Mouse (Mus musculus) midbrain, embryonic 13.5 days (tissue): ENCODE data around the gene Erg. TPM values are rescaled to one million over a fixed set of nuclear protein-coding genes. Genes with fewer than 3 reads are reported as not detected.

ENCODE experiments used
- ATAC-seq: fragments of 200-750 bp; cut with Nextera tagmentation; 2 replicates; pipeline ENCODE4 v1.8.0; 2017; ENCODE audit warnings: mild to moderate bottlenecking, moderate TSS enrichment, moderate library complexity
- H3K27ac ChIP-seq: fragments of 300-500 bp; sonication (generic); 2 replicates; pipeline ENCODE4 v1.5.1; 2015; ENCODE audit warnings: inconsistent platforms, mild to moderate bottlenecking, moderate library complexity
- H3K27me3 ChIP-seq: fragments of 300-500 bp; sonication (generic); 2 replicates; pipeline ENCODE4 v1.6.1; 2015; ENCODE audit warnings: mild to moderate bottlenecking, inconsistent platforms
- H3K36me3 ChIP-seq: fragments of 300-500 bp; sonication (generic); 2 replicates; pipeline ENCODE4 v1.6.1; 2015; ENCODE audit warnings: mild to moderate bottlenecking, inconsistent platforms
- H3K4me1 ChIP-seq: fragments of 300-500 bp; sonication (generic); replicated peaks from 2 replicates; pipeline ENCODE4 v1.6.1; 2015; ENCODE audit warnings: inconsistent platforms
- H3K4me2 ChIP-seq: fragments of 300-500 bp; sonication (generic); replicated peaks from 2 replicates; pipeline ENCODE4 v1.6.1; 2015; ENCODE audit warnings: moderate library complexity, mild to moderate bottlenecking, inconsistent platforms
- H3K4me3 ChIP-seq: fragments of 300-500 bp; sonication (generic); replicated peaks from 2 replicates; pipeline ENCODE4 v1.5.1; 2015; ENCODE audit warnings: mild to moderate bottlenecking, inconsistent platforms
- H3K9ac ChIP-seq: fragments of 300-500 bp; sonication (generic); replicated peaks from 2 replicates; pipeline ENCODE4 v1.6.1; 2015; ENCODE audit warnings: mild to moderate bottlenecking, inconsistent platforms
- H3K9me3 ChIP-seq: fragments of 300-500 bp; sonication (generic); 2 replicates; pipeline ENCODE4 v1.6.1; 2016; ENCODE audit warnings: mild to moderate bottlenecking, inconsistent platforms
- WGBS: fragments of 180-500 bp; shearing (Covaris S2); methylation state at CpG from one replicate; pipeline ENCODE4 v1.1.7; 2015; 5-methylcytosine and 5-hydroxymethylcytosine counted together
- polyA plus RNA-seq: library from polyadenylated mRNA; unstranded; fragments of >200 nt; fragmentation: Nextera tagmentation; extraction: Ambion mirVana; gene quantifications from 2 replicates; pipeline ENCODE4 v1.2.1, GENCODE M21; 2015

The Erg gene
- polyA plus RNA-seq, 1 experiment from 2014 or later: 1.5 TPM

DNA sequence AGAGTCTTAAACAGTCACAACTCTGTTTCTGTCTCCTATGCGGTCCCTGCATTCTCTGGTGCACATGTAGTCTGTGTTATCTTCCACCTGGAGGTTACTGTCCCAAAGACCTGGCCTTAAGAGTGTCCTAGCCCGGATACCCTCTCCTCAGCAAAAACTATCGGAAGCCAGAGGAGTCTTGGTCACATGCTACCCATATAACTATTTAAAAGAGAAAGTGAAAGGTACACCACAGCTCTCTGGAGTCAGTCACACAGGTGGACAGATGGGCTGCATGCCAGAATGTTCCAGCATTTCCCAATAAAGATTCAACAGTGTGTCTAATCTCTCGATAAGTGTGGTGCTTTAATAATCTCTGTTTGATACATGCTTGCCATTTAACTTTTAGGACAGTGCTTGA, 7.1 kb downstream of the Erg start:
- no peaks in the 10 kb centered on the region for H3K36me3 ChIP-seq
- 92% methylated on average over 4 of the region's 4 CpGs for WGBS
- H3K4me1 ChIP-seq: no peaks in the 10 kb centered on the region
- ATAC-seq: no peak
- H3K4me2 ChIP-seq: no peak overlapping the region
- H3K4me3 ChIP-seq: no peak overlapping the region
- no peaks in the 10 kb centered on the region for H3K9me3 ChIP-seq
- no peak overlapping the region for H3K9ac ChIP-seq
- no peak overlapping the region for H3K27ac ChIP-seq
- H3K27me3 ChIP-seq: peaks cover 18% of the 10 kb centered on the region

DNA sequence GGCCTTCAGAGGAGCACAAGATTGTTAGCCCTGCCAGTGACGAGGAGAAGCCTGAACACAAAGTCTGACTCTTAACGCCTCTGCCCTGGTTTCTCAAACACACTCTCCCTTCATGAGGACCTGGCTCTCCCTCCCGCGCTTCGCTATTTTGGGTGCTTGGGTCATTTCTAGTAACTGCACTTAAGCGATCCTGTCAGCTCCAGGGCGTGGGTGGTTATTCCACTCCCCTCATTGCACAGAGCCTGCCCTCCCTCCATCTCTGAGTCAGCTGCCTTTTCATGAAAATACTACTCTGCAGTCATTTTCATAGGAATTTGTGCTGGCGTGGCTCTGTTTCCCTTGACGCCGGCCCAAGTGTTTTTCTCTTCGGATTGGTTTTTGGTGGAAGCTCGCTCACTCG, 13.2 kb downstream of the Erg start:
- Histone ChIP-seq H3K4me1 (no peaks in the 10 kb centered on the region), H3K27me3 (no peaks in the 10 kb centered on the region), H3K27ac (no peak overlapping the region), H3K9me3 (no peaks in the 10 kb centered on the region), H3K4me2 (no peak overlapping the region), H3K4me3 (no peak overlapping the region), H3K36me3 (no peaks in the 10 kb centered on the region), H3K9ac (no peak overlapping the region)
- WGBS: 82% methylated on average over 13 of the region's 13 CpGs
- ATAC-seq: no peak

DNA sequence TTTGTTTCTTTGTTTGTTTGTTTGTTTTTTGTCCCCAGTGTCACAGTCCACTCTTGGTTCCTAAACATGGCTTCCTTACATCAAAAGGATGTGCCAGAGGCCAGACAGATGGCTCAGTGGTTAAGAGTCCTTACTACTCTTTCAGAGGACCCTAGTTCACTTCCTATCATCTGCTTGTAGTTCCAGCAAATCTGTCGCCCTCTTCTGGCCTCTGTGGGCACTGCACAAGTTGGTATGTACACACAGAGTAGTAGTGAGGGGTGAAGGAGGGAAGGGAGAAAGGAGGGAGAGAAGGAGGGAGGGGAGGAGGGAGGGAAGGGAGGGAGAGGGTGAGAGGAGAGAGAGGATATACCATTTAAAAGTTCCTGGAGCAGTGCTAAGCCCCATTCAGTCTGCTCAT, 15.8 kb downstream of the Erg start:
- 9% methylated on average over 1 of the region's 1 CpGs for WGBS
- Histone ChIP-seq H3K4me1 (no peaks in the 10 kb centered on the region), H3K9ac (no peak overlapping the region)

DNA sequence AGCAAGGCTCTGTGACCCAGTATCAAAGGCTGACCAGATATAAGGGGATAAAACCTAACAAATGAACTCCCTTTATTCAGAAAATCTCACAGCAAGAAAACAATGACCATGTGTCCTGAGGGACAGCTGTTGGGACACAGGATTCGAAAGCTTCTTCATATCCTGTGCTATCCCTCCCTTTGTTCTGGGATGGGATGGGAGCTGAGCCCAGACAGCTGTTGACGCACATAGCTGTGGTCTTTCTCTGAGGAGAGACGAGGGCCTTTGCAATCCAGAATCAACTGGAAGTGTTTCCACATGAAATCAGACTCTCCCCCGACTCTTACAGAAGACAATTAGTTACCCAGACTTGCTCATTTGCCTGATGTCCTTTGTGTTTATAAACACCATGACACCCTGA, 29.6 kb downstream of the Erg start:
- H3K4me1 ChIP-seq: no peaks in the 10 kb centered on the region
- H3K4me3 ChIP-seq: no peak overlapping the region
- no peaks in the 10 kb centered on the region for H3K27me3 ChIP-seq
- no peak for ATAC-seq
- no peak overlapping the region for H3K27ac ChIP-seq
- H3K36me3 ChIP-seq: no peaks in the 10 kb centered on the region
- H3K9ac ChIP-seq: no peak overlapping the region
- no peaks in the 10 kb centered on the region for H3K9me3 ChIP-seq
- 72% methylated on average over 4 of the region's 4 CpGs for WGBS
- H3K4me2 ChIP-seq: no peak overlapping the region

More for the DNA sequence above, 15.8 kb downstream of the Erg start:
- Histone ChIP-seq H3K27ac (no peak overlapping the region), H3K9me3 (no peaks in the 10 kb centered on the region), H3K4me3 (no peak overlapping the region), H3K27me3 (no peaks in the 10 kb centered on the region), H3K4me2 (no peak overlapping the region), H3K36me3 (no peaks in the 10 kb centered on the region)
- no peak for ATAC-seq

DNA sequence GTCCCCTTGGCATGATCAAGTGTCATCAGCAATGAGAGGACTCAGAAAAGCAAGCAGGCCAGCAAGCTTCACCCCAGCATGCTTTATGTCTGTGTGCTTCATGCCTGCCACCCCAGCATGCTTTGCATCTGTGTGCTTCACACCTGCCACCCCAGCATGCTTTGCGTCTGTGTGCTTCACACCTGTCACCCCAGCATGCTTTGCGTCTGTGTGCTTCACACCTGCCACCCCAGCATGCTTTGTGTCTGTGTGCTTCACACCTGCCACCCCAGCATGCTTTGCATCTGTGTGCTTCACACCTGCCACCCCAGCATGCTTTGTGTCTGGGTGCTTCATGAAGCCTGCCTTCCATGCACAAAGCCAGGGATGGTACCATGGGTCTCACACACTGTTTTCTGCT, 33.3 kb downstream of the Erg start:
- no peak overlapping the region for H3K9ac ChIP-seq
- WGBS: 90% methylated on average over 2 of the region's 2 CpGs

DNA sequence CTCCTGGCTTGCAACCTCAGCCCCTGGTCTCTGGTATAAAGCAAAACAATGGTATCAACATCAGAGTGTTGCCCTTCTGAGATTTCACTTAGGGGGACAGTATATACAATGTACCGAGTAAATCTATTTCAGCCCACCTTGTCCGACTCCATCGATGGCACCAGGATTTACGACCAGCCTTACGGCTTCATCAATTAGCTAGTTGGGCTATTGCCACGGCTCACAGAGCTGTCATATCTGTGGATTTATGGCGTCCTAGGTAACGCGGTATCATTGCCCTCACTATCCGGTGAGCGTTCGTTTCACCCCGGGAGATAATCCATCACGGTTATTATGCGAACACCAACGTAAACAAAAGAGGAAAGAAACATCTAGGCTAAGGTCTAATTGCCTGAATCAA, 33.9 kb downstream of the Erg start:
- no peaks in the 10 kb centered on the region for H3K9me3 ChIP-seq
- no peak overlapping the region for H3K9ac ChIP-seq
- no peaks in the 10 kb centered on the region for H3K4me1 ChIP-seq
- H3K4me3 ChIP-seq: no peak overlapping the region
- no peak for ATAC-seq
- H3K27ac ChIP-seq: no peak overlapping the region
- no peaks in the 10 kb centered on the region for H3K36me3 ChIP-seq
- H3K4me2 ChIP-seq: no peak overlapping the region
- no peaks in the 10 kb centered on the region for H3K27me3 ChIP-seq
- WGBS: 66% methylated on average over 16 of the region's 16 CpGs

More for the DNA sequence above, 33.3 kb downstream of the Erg start:
- no peaks in the 10 kb centered on the region for H3K9me3 ChIP-seq
- no peaks in the 10 kb centered on the region for H3K27me3 ChIP-seq
- H3K4me2 ChIP-seq: no peak overlapping the region
- no peaks in the 10 kb centered on the region for H3K4me1 ChIP-seq
- H3K4me3 ChIP-seq: no peak overlapping the region
- no peak for ATAC-seq
- no peak overlapping the region for H3K27ac ChIP-seq
- no peaks in the 10 kb centered on the region for H3K36me3 ChIP-seq

DNA sequence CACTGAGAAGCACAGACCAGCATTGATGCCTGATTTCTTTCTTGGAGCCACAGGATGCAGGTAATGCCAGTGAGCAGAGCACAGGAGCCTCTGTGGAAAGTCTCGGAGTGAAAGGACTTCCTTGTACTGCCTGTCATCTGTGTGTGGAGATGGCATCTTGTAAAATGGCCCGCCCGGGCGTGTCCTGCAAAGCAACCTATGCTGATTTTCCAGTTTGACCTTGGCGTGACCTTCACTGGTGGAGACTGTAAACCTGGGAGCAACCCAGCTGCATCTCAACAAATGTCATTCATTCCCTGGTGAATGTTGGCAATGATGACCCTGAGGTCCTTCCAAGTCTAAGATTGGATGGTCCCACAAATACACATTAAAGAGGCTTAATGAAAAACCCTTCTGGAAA, 35.9 kb downstream of the Erg start:
- Histone ChIP-seq H3K9me3 (no peaks in the 10 kb centered on the region), H3K4me2 (no peak overlapping the region), H3K4me1 (no peaks in the 10 kb centered on the region), H3K36me3 (no peaks in the 10 kb centered on the region), H3K27ac (no peak overlapping the region), H3K9ac (no peak overlapping the region), H3K27me3 (no peaks in the 10 kb centered on the region), H3K4me3 (no peak overlapping the region)
- 92% methylated on average over 5 of the region's 5 CpGs for WGBS
- ATAC-seq: no peak

DNA sequence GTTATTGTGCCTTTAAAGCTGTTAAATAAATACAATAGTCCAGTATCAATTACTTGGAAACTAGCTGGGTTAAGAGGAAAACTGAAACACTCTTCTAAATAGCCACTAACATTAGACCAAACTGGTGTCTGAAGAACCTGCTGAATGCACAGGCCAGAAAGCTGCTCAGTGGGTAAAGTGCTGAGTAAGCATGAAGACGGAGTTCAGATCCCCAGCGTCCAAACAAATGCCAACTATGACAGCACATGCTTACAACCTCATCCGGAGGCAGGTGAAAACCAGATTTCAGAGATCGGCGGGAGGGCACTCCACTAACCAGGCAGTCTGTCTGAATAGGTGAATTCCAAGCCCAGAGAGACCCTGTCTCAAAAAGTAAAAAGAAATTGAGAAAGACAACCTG, 41.6 kb downstream of the Erg start:
- no peak overlapping the region for H3K27ac ChIP-seq
- ATAC-seq: no peak
- no peak overlapping the region for H3K4me2 ChIP-seq
- no peak overlapping the region for H3K4me3 ChIP-seq
- no peaks in the 10 kb centered on the region for H3K4me1 ChIP-seq
- no peaks in the 10 kb centered on the region for H3K27me3 ChIP-seq
- WGBS: 92% methylated on average over 5 of the region's 5 CpGs
- H3K9ac ChIP-seq: no peak overlapping the region
- no peaks in the 10 kb centered on the region for H3K36me3 ChIP-seq
- 0 out of 2 replicates have a peak, but pooled peaks cover 4% of the 10 kb centered on the region for H3K9me3 ChIP-seq

DNA sequence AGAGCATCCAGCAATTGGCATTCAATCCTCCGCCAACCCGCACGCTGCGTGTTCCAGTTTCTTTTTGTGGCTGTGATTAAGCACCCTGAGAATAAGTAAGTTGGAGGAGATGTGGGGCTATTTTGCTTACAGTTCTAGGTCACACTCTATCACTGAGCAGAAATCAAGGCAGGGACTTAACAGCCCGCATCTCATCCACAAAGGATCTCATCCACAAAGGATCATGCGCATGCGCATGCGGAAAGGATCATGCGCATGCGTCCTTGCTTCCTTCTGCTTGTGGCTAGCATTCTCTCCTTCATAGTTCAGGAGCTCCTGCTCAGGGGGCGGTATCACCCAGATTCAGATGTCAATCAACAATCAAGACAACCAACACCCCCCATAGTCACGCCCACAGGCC, 42.9 kb downstream of the Erg start:
- WGBS: 89% methylated on average over 12 of the region's 12 CpGs
- no peaks in the 10 kb centered on the region for H3K4me1 ChIP-seq

DNA sequence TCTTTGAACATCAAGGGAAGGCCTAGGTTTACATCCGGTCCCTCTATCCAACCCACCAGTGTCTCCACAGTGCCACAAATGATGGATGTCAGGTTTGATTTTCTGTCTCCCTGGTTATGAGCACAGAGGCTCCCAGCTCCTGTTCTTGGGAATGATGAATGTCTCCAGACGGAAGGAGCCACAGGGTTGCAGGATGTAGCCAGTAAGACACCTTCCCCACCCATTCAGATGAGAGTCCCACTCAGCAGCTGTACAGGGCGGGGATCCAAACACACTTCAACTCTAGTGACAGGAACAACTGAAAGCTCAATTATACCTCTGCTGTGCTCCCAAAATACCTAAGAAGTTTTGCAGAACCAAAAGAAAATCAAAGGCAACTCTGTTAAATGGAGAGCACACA, 51.2 kb downstream of the Erg start:
- Histone ChIP-seq H3K9ac (no peak overlapping the region), H3K27ac (no peak overlapping the region), H3K36me3 (no peaks in the 10 kb centered on the region), H3K4me3 (no peak overlapping the region), H3K9me3 (no peaks in the 10 kb centered on the region), H3K4me2 (no peak overlapping the region), H3K4me1 (0 out of 2 replicates have a peak, but pooled peaks cover 6% of the 10 kb centered on the region), H3K27me3 (no peaks in the 10 kb centered on the region)
- WGBS: 82% methylated on average over 3 of the region's 3 CpGs
- ATAC-seq: no peak

More for the DNA sequence above, 42.9 kb downstream of the Erg start:
- no peak overlapping the region for H3K27ac ChIP-seq
- H3K9ac ChIP-seq: no peak overlapping the region
- H3K4me2 ChIP-seq: no peak overlapping the region
- no peak overlapping the region for H3K4me3 ChIP-seq
- H3K9me3 ChIP-seq: 0 out of 2 replicates have a peak, but pooled peaks cover 4% of the 10 kb centered on the region
- no peaks in the 10 kb centered on the region for H3K36me3 ChIP-seq
- no peaks in the 10 kb centered on the region for H3K27me3 ChIP-seq
- no peak for ATAC-seq

DNA sequence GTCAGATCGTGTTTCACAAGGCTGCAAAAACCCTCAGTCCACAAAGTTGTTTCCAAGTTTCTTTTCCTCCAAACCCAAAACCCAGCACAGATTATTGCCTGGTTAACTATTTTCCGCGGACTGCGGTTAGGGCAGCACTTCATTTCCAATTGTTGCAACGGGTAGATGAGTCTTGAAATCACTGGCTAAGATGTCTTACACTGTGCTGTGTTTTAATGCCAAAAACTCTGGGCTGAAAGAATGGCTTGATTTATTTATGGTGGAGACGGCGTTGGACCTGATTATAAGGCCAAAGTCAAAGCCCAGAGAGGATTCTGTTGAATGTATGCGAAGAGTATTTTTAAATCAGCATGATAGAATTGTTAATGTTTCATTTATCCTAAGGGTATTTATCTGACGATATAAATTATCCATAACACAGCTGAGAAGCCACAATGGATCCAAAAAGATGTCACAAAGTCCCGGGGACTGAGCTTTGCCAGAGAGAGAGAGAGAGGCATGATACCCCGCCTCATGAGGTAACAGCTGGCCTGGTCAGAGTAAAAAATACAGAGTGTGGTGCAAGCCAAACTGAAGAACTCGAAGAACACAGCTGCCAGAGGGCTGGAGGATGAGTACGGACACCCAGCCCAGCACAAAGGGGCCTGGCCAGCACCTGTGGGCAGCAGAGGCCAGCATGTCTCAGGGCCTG, 53.9 kb downstream of the Erg start:
- Histone ChIP-seq H3K4me3 (no peak overlapping the region), H3K36me3 (no peaks in the 10 kb centered on the region), H3K4me1 (0 out of 2 replicates have a peak, but pooled peaks cover 6% of the 10 kb centered on the region), H3K27me3 (no peaks in the 10 kb centered on the region), H3K27ac (no peak overlapping the region), H3K9ac (no peak overlapping the region), H3K9me3 (no peaks in the 10 kb centered on the region), H3K4me2 (no peak overlapping the region)
- 82% methylated on average over 13 of the region's 13 CpGs for WGBS
- ATAC-seq: no peak

DNA sequence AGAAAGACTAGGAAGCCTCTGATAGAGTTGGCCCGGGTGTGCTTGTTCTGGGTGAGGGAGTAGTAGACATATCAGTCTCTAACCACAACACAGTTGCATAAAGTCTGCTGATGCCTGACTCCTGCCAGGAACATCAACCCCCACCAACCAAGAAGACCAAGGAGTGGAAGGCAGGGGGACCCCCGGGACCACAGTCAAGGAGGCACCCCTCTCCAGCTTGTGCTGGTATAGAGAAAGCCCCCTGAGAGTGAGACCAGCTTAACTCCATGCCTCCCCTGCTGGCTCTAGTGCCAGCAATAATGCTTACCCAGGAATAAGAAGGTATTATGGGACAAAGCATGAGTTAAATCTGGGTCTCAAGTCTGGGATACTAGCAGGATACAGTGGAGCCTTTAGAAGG, 58.8 kb downstream of the Erg start:
- no peak for ATAC-seq
- Histone ChIP-seq H3K36me3 (no peaks in the 10 kb centered on the region), H3K9ac (no peak overlapping the region), H3K9me3 (no peaks in the 10 kb centered on the region), H3K4me1 (no peaks in the 10 kb centered on the region), H3K4me2 (no peak overlapping the region), H3K27ac (no peak overlapping the region), H3K27me3 (no peaks in the 10 kb centered on the region), H3K4me3 (no peak overlapping the region)
- WGBS: 85% methylated on average over 2 of the region's 2 CpGs

DNA sequence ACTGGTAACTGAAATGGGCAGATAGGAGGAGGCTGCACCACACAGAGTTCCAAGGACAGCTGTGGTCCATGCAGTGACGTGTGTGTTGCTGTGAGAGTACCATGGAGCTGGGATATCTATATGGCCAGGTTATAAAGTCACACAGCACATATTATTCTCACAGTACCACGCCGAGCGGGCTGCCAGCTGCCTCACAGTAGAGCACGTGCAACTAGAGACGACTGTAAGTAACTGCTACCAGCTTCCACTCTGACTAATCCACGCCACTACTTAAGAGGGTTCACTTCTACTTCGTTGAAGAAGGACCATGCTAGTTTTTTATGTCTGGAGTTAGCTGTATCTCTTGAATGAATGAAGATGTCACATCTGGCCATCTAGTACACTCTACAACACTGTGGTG, 66.9 kb downstream of the Erg start:
- no peak; the same call in 1 of the 2 replicates for ATAC-seq
- Histone ChIP-seq H3K27me3 (no peaks in the 10 kb centered on the region), H3K27ac (no peak overlapping the region), H3K9me3 (no peaks in the 10 kb centered on the region), H3K4me1 (no peaks in the 10 kb centered on the region), H3K4me2 (no peak overlapping the region), H3K36me3 (no peaks in the 10 kb centered on the region), H3K9ac (no peak overlapping the region), H3K4me3 (no peak overlapping the region)
- WGBS: 80% methylated on average over 8 of the region's 8 CpGs
